Mouse (Mus musculus) small intestine, adult 2 months (tissue): ENCODE measurements around the gene 1700003E16Rik.

ENCODE experiments used
- CTCF ChIP-seq: fragments of 200-500 bp; IDR thresholded peaks from 2 replicates; pipeline ENCODE4 v1.5.1; 2012; ENCODE audit warnings: low read depth, mild to moderate bottlenecking, control low read depth, inconsistent platforms, low read length, moderate library complexity, mixed read lengths; ENCODE audit not compliant: insufficient replicate concordance, insufficient read length; ENCODE audit errors: extremely low read depth
- POLR2A ChIP-seq: fragments of 200-500 bp; IDR thresholded peaks from 2 replicates; pipeline ENCODE4 v1.6.1; 2012; ENCODE audit warnings: low read depth, mild to moderate bottlenecking, control low read depth, inconsistent platforms, low read length, moderate library complexity

DNA sequence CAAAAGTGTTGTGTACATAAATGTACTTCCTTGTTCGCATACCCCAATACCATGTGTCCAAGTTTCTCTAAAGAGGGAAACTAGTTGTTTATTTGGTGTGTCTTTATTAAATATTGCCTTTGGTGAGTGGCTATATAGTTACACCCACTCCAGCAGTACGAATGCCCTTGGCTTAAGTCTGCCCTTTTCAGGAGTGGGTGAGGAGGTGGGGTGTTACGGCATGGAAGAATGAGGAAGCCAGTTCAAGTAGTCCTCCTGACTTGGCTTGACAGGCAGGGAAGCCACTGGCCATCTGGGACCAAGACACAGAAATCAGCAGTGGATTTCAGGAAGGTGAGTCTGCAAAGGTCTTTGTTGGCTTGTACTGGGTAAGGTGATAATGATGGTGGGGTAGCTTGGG lies 49.6 kb downstream of the 1700003E16Rik start:
- TF ChIP-seq CTCF (no peak), POLR2A (no peak)
